Mouse (Mus musculus) E14TG2a.4 (cell line): ENCODE measurements around the gene Ivns1abp.

Source experiments
- CTCF ChIP-seq: conservative IDR thresholded peaks from 2 replicates; pipeline ENCODE4 v1.5.1; 2014; ENCODE audit warnings: low read length
- NANOG ChIP-seq: IDR thresholded peaks from 2 replicates; pipeline ENCODE4 v1.6.1; 2014; ENCODE audit warnings: borderline replicate concordance, low read length, mixed read lengths
- POU5F1 ChIP-seq: IDR thresholded peaks from 2 replicates; pipeline ENCODE4 v1.6.1; 2014; ENCODE audit warnings: low read length, borderline replicate concordance

DNA sequence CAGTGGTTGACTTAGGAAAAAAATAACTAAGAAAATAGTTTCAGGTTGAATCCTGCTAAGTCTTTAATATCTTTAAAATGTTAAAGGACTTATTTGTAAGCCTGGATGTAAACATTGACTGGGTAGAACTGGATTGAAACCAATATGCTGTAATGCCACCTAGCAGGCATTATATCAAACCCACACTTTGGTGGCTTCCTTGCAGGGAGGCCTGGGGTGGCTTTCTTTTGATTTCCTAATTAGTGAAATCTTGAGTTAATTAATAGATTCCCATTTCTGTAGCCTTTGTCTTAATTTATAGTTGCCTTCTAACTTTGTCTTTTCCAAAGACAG, 1.6 kb downstream of the Ivns1abp start:
- TF ChIP-seq CTCF (no peak), POU5F1 (no peak), NANOG (no peak)
